Comparison of ENCODE assay signal across 12 mouse cellular contexts in genomic region chr10:118441898-118442297, GRCm38 (mm10). TPM values are rescaled to one million over a fixed set of nuclear protein-coding genes. Genes with fewer than 3 reads are reported as not detected.
A peak's percentile ranks its signal among the peaks of the same experiment; 100 is the strongest.
DNase-seq lines count a peak whose midpoint lies in the region; ATAC-seq and TF ChIP-seq lines count a peak whose summit lies in the region.
"Had no signal": no experiment of that assay in that cellular context is flagged by ENCODE, and none has a peak within 500 bp of the region (broad histone marks: within the 10 kb centered on the region; RNA-seq: fewer than 3 reads in every experiment).

No protein-coding gene starts in this region.

- no peaks in the 10 kb centered on the region for H3K9me3 ChIP-seq in heart, postnatal 0 days (replicated peaks; ENCODE audit: control insufficient read depth, low read length)
- H3K9me3 ChIP-seq in heart, embryonic 10.5 days: no peaks in the 10 kb centered on the region
- H3K9me3 ChIP-seq in midbrain, postnatal 0 days (ENCODE audit: low read length): no peaks in the 10 kb centered on the region
- H3K9me3 ChIP-seq in midbrain, embryonic 10.5 days (replicated peaks): no peaks in the 10 kb centered on the region
- H3K9me3 ChIP-seq: heart, embryonic 13.5 days had no signal

- no peak overlapping the region for H3K4me3 ChIP-seq in heart, postnatal 0 days (ENCODE audit: low read depth, low read length)
- H3K4me3 ChIP-seq in heart, embryonic 10.5 days: no peak overlapping the region
- no peak overlapping the region for H3K4me3 ChIP-seq in midbrain, postnatal 0 days (ENCODE audit: low read depth, low read length)
- H3K4me3 ChIP-seq in midbrain, embryonic 10.5 days: no peak overlapping the region
- H3K4me3 ChIP-seq: heart, embryonic 13.5 days had no signal

- no peak for DNase-seq in heart, postnatal 0 days (ENCODE audit: low spot score)
- no peak for DNase-seq in heart, embryonic 10.5 days (ENCODE audit: low spot score)
- DNase-seq in midbrain, postnatal 0 days (ENCODE audit: low spot score): peak; percentile 31
- no peak for DNase-seq in midbrain, embryonic 10.5 days (ENCODE audit: low spot score)
- peak; percentile 37 for DNase-seq in heart, postnatal 4 days
- peak; percentile 46 to 60 for DNase-seq in spleen, postnatal 36 days (ENCODE audit: low spot score in 2 of 2)
- DNase-seq in thymus, adult 18-20 months: no peak
- DNase-seq in c-Kit-positive CD71-positive TER-119-positive erythroid progenitor cells, embryonic 14.5 days (ENCODE audit: low spot score): no peak

- TF ChIP-seq EP300 in heart, postnatal 0 days (IDR thresholded peaks at IDR 0.05; ENCODE audit: low read depth): no peak

- H3K27me3 ChIP-seq in heart, postnatal 0 days (ENCODE audit: control insufficient read depth, insufficient read depth, low read length): no peaks in the 10 kb centered on the region
- H3K27me3 ChIP-seq in heart, embryonic 10.5 days (ENCODE audit: insufficient read depth, poor library complexity, severe bottlenecking): no peaks in the 10 kb centered on the region
- no peaks in the 10 kb centered on the region for H3K27me3 ChIP-seq in midbrain, postnatal 0 days (ENCODE audit: insufficient read depth, low read length)
- no peaks in the 10 kb centered on the region for H3K27me3 ChIP-seq in midbrain, embryonic 10.5 days (ENCODE audit: low read depth, poor library complexity, severe bottlenecking)
- H3K27me3 ChIP-seq: heart, embryonic 13.5 days had no signal

- no peak overlapping the region for H3K9ac ChIP-seq in heart, postnatal 0 days (replicated peaks; ENCODE audit: low read depth, low read length)
- no peak overlapping the region for H3K9ac ChIP-seq in midbrain, postnatal 0 days (replicated peaks; ENCODE audit: low read length, poor library complexity, severe bottlenecking)
- H3K9ac ChIP-seq: heart, embryonic 13.5 days had no signal

- TF ChIP-seq CTCF in heart, postnatal 0 days (IDR thresholded peaks at IDR 0.05; ENCODE audit: low read depth): peak; percentile 47
- peak; percentile 63 for TF ChIP-seq CTCF in midbrain, postnatal 0 days (IDR thresholded peaks at IDR 0.05)

- no peak overlapping the region for H3K27ac ChIP-seq in heart, postnatal 0 days (ENCODE audit: low read depth)
- no peak overlapping the region for H3K27ac ChIP-seq in heart, embryonic 10.5 days
- no peak overlapping the region for H3K27ac ChIP-seq in midbrain, postnatal 0 days (ENCODE audit: low read depth, low read length)
- H3K27ac ChIP-seq in midbrain, embryonic 10.5 days (replicated peaks): no peak overlapping the region
- H3K27ac ChIP-seq: heart, embryonic 13.5 days had no signal

- 54% methylated on average over 3 of the region's 3 CpGs for WGBS in heart, postnatal 0 days
- 69% methylated on average over 3 of the region's 3 CpGs for WGBS in heart, embryonic 10.5 days
- WGBS in midbrain, postnatal 0 days: 74% methylated on average over 3 of the region's 3 CpGs
- 87% methylated on average over 3 of the region's 3 CpGs for WGBS in midbrain, embryonic 10.5 days

- ATAC-seq in heart, postnatal 0 days (ENCODE audit: insufficient read depth, low read depth): no peak
- ATAC-seq in midbrain, postnatal 0 days (ENCODE audit: low FRiP score): no peak

- H3K4me2 ChIP-seq in heart, postnatal 0 days (ENCODE audit: low read depth, low read length): no peak overlapping the region
- H3K4me2 ChIP-seq in midbrain, postnatal 0 days (ENCODE audit: low read depth, low read length, poor library complexity, severe bottlenecking): no peak overlapping the region
- H3K4me2 ChIP-seq: heart, embryonic 13.5 days; midbrain, embryonic 11.5 days had no signal

- H3K36me3 ChIP-seq in heart, postnatal 0 days (replicated peaks; ENCODE audit: control insufficient read depth, insufficient read depth, low read length): no peaks in the 10 kb centered on the region
- no peaks in the 10 kb centered on the region for H3K36me3 ChIP-seq in heart, embryonic 10.5 days
- H3K36me3 ChIP-seq in midbrain, postnatal 0 days (ENCODE audit: insufficient read depth, low read length): no peaks in the 10 kb centered on the region
- H3K36me3 ChIP-seq in midbrain, embryonic 10.5 days: no peaks in the 10 kb centered on the region
- H3K36me3 ChIP-seq: heart, embryonic 13.5 days had no signal

- H3K4me1 ChIP-seq in heart, postnatal 0 days (ENCODE audit: control insufficient read depth, insufficient read depth): no peaks in the 10 kb centered on the region
- H3K4me1 ChIP-seq in heart, embryonic 10.5 days: peaks cover 9% of the 10 kb centered on the region; the same call in 1 of the 2 replicates
- H3K4me1 ChIP-seq in midbrain, postnatal 0 days (ENCODE audit: insufficient read depth, low read length): no peaks in the 10 kb centered on the region
- H3K4me1 ChIP-seq in midbrain, embryonic 10.5 days: no peaks in the 10 kb centered on the region

RNA-seq across cellular contexts. Expression of gene Ifng, which starts 1.1 kb away (rescaled TPM):
- total RNA-seq in heart, postnatal 0 days (2014; rRNA removed; ENCODE audit: low replicate concordance): not detected in 2 replicates
- polyA plus RNA-seq in heart, postnatal 0 days (2015; fragmentation: Nextera tagmentation; extraction: Ambion mirVana): not detected in 2 replicates
- not detected in 2 replicates for polyA plus RNA-seq in heart, embryonic 10.5 days (2016; fragmentation: Nextera tagmentation; extraction: Ambion mirVana)
- not detected in 2 replicates for total RNA-seq in midbrain, postnatal 0 days (2014; rRNA removed)
- polyA plus RNA-seq in midbrain, postnatal 0 days (2015; fragmentation: Nextera tagmentation; extraction: Ambion mirVana): not detected in 2 replicates
- polyA plus RNA-seq in midbrain, embryonic 10.5 days (2016; fragmentation: Nextera tagmentation; extraction: Ambion mirVana): not detected in 2 replicates
- not detected for total RNA-seq in heart, postnatal 4 days (2021)
- total RNA-seq: layer of hippocampus, postnatal 36 days had no signal
- polyA plus RNA-seq: heart, embryonic 13.5 days; midbrain, embryonic 11.5 days; small intestine, adult 2 months had no signal

Comparison
In these comparisons a context has a peak if more than half of its experiments do, and no peak if none do; other contexts are left out.
1. DNase-seq: peak in midbrain, postnatal 0 days (single experiment), heart, postnatal 4 days (single experiment) and spleen, postnatal 36 days (2 of 2); none in heart, postnatal 0 days (single experiment), heart, embryonic 10.5 days (single experiment), midbrain, embryonic 10.5 days (single experiment), thymus, adult 18-20 months (0 of 2) and c-Kit-positive CD71-positive TER-119-positive erythroid progenitor cells, embryonic 14.5 days (single experiment).